Mouse (Mus musculus) kidney, postnatal 0 days (tissue): ENCODE data around the gene S1pr1. TPM values are rescaled to one million over a fixed set of nuclear protein-coding genes. Genes with fewer than 3 reads are reported as not detected.
A peak's percentile ranks its signal among the peaks of the same experiment; 100 is the strongest.

Experiments
- ATAC-seq: fragments of 200-750 bp; cut with Nextera tagmentation; replicated peaks from 2 replicates; pipeline ENCODE4 v1.8.0; 2017; ENCODE audit warnings: low read depth, moderate number of reproducible peaks, moderate TSS enrichment, moderate library complexity; ENCODE audit not compliant: low FRiP score
- DNase-seq: peaks from one replicate; pipeline ENCODE4 v3.0.0-alpha.2; 2016; ENCODE audit warnings: low spot score
- H3K27ac ChIP-seq: fragments of 300-500 bp; sonication (generic); 2 replicates; pipeline ENCODE4 v1.5.1; 2014; ENCODE audit warnings: mild to moderate bottlenecking
- H3K27me3 ChIP-seq: fragments of 300-500 bp; sonication (generic); 2 replicates; pipeline ENCODE4 v1.6.1; 2014; ENCODE audit warnings: low read length, mixed read lengths; ENCODE audit not compliant: insufficient read depth
- H3K36me3 ChIP-seq: fragments of 300-500 bp; sonication (generic); 2 replicates; pipeline ENCODE4 v1.6.1; 2014; ENCODE audit warnings: low read length, mixed read lengths; ENCODE audit not compliant: insufficient read depth
- H3K4me1 ChIP-seq: fragments of 300-500 bp; sonication (generic); replicated peaks from 2 replicates; pipeline ENCODE4 v1.6.1; 2014; ENCODE audit warnings: antibody characterized with exemption, low read length, mixed read lengths; ENCODE audit not compliant: insufficient read depth
- H3K4me2 ChIP-seq: fragments of 300-500 bp; sonication (generic); 2 replicates; pipeline ENCODE4 v1.6.1; 2014; ENCODE audit warnings: mild to moderate bottlenecking, low read length, moderate library complexity, mixed read lengths
- H3K4me3 ChIP-seq: fragments of 300-500 bp; sonication (generic); replicated peaks from 2 replicates; pipeline ENCODE4 v1.5.1; 2014; ENCODE audit warnings: low read depth, low read length
- H3K9ac ChIP-seq: fragments of 300-500 bp; sonication (generic); 2 replicates; pipeline ENCODE4 v1.6.1; 2014; ENCODE audit warnings: low read depth, low read length
- H3K9me3 ChIP-seq: fragments of 300-500 bp; sonication (generic); replicated peaks from 2 replicates; pipeline ENCODE4 v1.6.1; 2016; ENCODE audit warnings: low read length, inconsistent platforms, mixed read lengths
- CTCF ChIP-seq: IDR thresholded peaks from 2 replicates; pipeline ENCODE4 v1.5.1; 2016; ENCODE audit warnings: antibody characterized with exemption, low read depth, mild to moderate bottlenecking, moderate library complexity
- WGBS: fragments of 180-500 bp; shearing (Covaris S2); extraction: QIAGEN DNeasy Blood & Tissue Kit; methylation state at CpG from one replicate; pipeline ENCODE4 v1.1.7; 2014; 5-methylcytosine and 5-hydroxymethylcytosine counted together
- polyA plus RNA-seq: library from polyadenylated mRNA; unstranded; fragments of >200 nt; fragmentation: Nextera tagmentation; extraction: Ambion mirVana; gene quantifications from 2 replicates; pipeline ENCODE4 v1.2.1, GENCODE M21; 2015

S1pr1 gene
- polyA plus RNA-seq, 1 experiment from 2014 or later: 17.8 TPM

DNA sequence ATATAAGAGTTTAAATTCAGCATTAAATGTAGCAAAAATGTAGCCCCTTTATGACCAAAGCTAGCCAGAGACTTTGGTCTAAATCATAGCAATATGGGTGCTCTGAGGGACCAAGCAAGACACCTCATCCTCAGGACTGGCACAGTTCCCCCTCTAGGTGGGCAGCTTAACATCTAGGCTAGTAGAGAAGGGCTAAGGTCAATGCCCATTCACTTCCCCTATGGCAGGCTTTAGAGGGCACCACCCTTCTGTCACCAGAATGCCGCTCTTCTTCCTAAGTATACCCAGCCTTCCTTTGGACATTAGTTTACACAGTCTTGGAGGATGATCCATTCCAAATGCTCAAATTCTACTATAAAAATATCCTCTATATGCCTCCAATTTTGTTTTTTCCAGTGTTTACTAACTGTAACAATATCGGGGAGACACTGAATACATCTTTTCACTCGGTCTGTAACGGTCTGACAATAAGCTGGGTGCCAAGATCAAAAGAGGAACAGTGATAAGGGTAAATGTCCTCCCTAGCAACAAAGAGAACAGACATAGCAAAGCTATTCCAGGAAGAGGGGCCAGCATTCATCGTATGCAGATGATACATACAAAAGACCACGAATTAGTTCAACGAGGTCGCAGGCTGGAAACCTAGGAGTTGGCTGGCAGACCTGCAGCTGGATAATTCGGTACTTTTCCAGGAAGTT, 41.8 kb downstream of the S1pr1 start:
- TF ChIP-seq CTCF: no peak
- peak overlapping the region; percentile 14; the same call in 1 of the 2 replicates for H3K4me2 ChIP-seq
- DNase-seq: peak; percentile 26

DNA sequence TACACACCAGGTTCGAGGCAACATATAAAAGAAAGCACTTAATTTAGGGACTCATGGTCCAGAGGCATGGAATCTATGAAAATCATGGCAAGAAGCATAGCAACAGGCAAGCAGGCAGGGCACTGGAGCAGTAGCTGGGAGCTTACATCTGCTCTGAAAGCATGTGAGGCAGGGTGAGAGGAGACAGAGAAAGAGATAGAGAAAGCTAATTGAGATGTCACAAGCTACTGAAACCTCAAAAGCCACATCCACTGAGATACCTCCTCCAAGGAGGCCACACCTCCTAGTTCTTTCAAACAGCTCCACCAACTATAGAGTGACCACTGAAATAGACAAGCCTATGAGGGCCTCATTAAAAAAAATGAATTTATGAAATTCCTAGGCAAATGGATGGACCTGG, 45.6 kb downstream of the S1pr1 start:
- Histone ChIP-seq H3K4me3 (no peak overlapping the region), H3K36me3 (no peaks in the 10 kb centered on the region), H3K27me3 (no peaks in the 10 kb centered on the region), H3K9ac (no peak overlapping the region), H3K4me1 (no peaks in the 10 kb centered on the region), H3K27ac (no peak overlapping the region), H3K4me2 (no peak overlapping the region), H3K9me3 (no peaks in the 10 kb centered on the region)
- 65% methylated on average over 1 of the region's 1 CpGs for WGBS
- ATAC-seq: no peak
- DNase-seq: no peak
- TF ChIP-seq CTCF: no peak

More for the DNA sequence above, 41.8 kb downstream of the S1pr1 start:
- no peak overlapping the region for H3K9ac ChIP-seq
- WGBS: 56% methylated on average over 9 of the region's 9 CpGs
- no peaks in the 10 kb centered on the region for H3K9me3 ChIP-seq
- no peaks in the 10 kb centered on the region for H3K27me3 ChIP-seq
- ATAC-seq: no peak
- no peaks in the 10 kb centered on the region for H3K36me3 ChIP-seq
- no peak overlapping the region for H3K27ac ChIP-seq
- no peak overlapping the region for H3K4me3 ChIP-seq
- H3K4me1 ChIP-seq: no peaks in the 10 kb centered on the region

DNA sequence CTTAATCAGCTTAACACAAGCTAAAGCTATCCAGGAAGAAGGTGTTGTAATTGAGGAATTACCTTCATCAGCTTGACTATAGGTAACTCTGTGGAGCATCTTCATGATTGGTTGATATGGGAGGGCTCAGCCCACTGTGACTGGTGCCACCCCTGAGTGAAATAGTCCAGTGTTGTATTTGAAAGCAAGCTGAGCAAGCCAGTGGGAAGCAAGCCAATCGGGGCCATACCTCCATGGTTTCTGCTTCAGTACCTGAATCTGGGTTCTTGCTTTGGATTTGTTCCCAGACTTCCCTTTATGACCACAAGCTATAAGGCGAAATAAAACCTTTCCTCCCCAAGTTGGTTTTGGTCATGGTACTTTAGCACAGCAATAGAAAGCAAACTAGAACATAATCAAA, 47.7 kb downstream of the S1pr1 start:
- H3K4me3 ChIP-seq: no peak overlapping the region
- DNase-seq: no peak
- no peaks in the 10 kb centered on the region for H3K27me3 ChIP-seq
- H3K4me2 ChIP-seq: no peak overlapping the region
- ATAC-seq: no peak
- no peak overlapping the region for H3K9ac ChIP-seq
- H3K36me3 ChIP-seq: no peaks in the 10 kb centered on the region
- H3K4me1 ChIP-seq: no peaks in the 10 kb centered on the region
- H3K27ac ChIP-seq: no peak overlapping the region
- TF ChIP-seq CTCF: no peak
- WGBS: 80% methylated on average over 2 of the region's 2 CpGs
- H3K9me3 ChIP-seq: no peaks in the 10 kb centered on the region

DNA sequence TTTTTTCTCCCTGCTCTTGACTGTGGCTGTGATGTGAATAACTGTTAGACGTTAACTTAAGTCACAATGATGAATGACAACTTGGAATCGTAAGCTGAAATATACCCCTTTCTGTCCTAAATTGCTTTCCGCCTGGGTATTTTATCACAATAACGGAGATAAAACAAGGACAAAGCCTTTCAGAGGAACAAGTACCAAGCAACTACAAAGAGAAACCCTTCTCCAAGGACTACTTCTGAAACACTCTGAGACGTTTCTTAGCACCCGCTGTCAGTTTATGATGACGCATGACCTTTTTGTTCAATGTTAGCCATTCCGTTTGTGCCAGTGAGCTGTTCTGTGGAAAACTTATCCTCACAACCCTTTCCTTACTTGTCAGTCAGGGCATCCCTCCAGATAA, 48.3 kb downstream of the S1pr1 start:
- Histone ChIP-seq H3K9ac (no peak overlapping the region), H3K27ac (no peak overlapping the region), H3K9me3 (no peaks in the 10 kb centered on the region), H3K4me3 (no peak overlapping the region), H3K27me3 (no peaks in the 10 kb centered on the region), H3K4me2 (no peak overlapping the region), H3K4me1 (no peaks in the 10 kb centered on the region), H3K36me3 (no peaks in the 10 kb centered on the region)
- 52% methylated on average over 8 of the region's 8 CpGs for WGBS
- DNase-seq (no peak), ATAC-seq (no peak)
- no peak for TF ChIP-seq CTCF

DNA sequence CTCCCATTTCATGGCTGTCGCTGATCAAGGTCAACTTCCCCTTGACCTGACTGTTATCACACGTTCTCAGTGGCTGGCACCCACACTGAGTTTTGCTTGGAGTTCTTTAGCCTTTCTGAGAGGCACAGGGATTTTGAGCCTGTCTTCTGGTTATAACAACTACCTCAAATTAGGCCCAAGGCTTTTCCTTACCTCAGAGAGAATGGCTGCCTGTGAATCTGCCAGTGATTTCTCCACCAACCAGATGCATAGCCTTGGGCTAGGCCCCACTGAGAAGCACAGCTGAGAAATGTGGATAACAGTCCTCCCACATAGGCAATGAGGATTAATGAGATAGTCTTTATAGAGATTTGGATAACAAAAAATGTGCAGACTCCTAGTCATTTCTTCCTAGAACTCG, 50.4 kb downstream of the S1pr1 start:
- Histone ChIP-seq H3K9ac (no peak overlapping the region), H3K36me3 (no peaks in the 10 kb centered on the region), H3K4me3 (no peak overlapping the region), H3K27me3 (no peaks in the 10 kb centered on the region), H3K27ac (no peak overlapping the region), H3K4me2 (no peak overlapping the region), H3K9me3 (no peaks in the 10 kb centered on the region), H3K4me1 (no peaks in the 10 kb centered on the region)
- ATAC-seq: no peak
- no peak for TF ChIP-seq CTCF
- WGBS: 34% methylated on average over 3 of the region's 3 CpGs
- DNase-seq: no peak

DNA sequence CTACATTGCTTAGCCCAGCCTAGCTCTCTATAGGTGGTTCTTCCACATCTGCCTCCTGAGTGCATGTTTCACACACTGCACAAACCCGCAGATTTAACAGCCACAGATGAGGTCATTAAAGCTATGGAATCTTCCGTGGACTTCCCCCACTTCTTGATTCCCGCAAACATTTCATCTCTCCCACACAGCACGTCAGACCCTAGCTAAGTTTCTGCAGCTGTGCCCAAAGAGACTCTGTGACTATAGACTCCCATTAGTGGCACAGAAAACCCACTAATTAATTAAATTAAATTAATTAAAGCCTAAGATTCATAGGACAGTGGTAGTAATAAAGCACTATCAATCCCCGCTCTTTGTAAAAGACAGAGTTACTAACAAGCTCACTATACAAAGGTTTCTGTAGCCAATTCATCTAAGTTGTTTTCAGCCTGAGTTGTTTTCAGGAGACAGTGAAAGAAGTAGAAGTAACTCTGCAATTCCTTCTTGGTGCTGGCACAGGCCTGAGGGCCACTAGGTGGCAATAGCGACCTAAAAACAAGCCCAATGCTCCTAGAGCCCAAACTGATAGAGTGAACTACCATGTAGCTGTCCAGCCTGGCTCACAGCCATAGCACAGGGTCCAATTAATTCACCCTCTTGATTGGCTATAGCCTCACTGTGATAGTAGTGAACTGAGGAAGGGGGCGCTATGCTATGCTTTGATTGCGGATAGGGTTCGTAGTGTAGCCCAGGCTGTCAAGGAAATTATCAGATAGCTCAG, 54.0 kb downstream of the S1pr1 start:
- 39% methylated on average over 9 of the region's 9 CpGs for WGBS
- peak; percentile 84 for DNase-seq
- no peak overlapping the region for H3K4me3 ChIP-seq
- H3K4me1 ChIP-seq: no peaks in the 10 kb centered on the region
- no peaks in the 10 kb centered on the region for H3K27me3 ChIP-seq
- no peaks in the 10 kb centered on the region for H3K9me3 ChIP-seq
- no peak overlapping the region for H3K4me2 ChIP-seq
- peak; percentile 54 for ATAC-seq
- no peak overlapping the region for H3K27ac ChIP-seq
- H3K9ac ChIP-seq: no peak overlapping the region
- no peaks in the 10 kb centered on the region for H3K36me3 ChIP-seq
- peak; percentile 91 for TF ChIP-seq CTCF

Other genes starting within 250 kb of the S1pr1 start
- gene Dph5, start 172.8 kb upstream of the S1pr1 start, polyA plus RNA-seq: 21.3 and 21.9 TPM in 2 replicates